Mouse (Mus musculus): Measurements from ENCODE around the gene Chd2. TPM values are rescaled to one million over a fixed set of nuclear protein-coding genes. Genes with fewer than 3 reads are reported as not detected.

Gene Chd2
- polyA plus RNA-seq, 1 experiment from 2014 or later: 44.7 TPM

DNA sequence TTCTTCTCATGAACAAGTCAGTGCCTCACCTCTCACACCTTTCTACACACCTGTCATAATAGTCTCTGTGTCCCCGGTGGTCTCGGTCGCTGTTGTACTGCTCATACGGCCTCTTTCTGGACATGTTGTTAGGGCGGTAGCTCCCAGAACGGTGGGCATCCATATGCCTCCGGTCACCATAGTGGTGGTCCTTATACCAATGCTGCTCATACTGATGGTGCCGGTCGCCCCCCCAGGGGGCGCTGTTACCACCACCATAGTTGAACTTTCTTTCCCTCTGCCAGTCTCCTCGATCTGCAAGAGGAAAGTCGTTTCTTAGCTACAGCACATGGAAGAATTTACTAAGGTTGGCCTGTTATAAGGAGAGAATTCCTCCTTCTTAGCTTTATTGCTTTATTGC is 105.9 kb downstream of the Chd2 start:
- no peak for ATAC-seq (ENCODE audit: insufficient read depth, low FRiP score, low TSS enrichment)
- peaks cover 29% of the 10 kb centered on the region for H3K36me3 ChIP-seq (ENCODE audit: control insufficient read depth, insufficient read depth, low read length)
- WGBS: 74% methylated on average over 12 of the region's 12 CpGs

DNA sequence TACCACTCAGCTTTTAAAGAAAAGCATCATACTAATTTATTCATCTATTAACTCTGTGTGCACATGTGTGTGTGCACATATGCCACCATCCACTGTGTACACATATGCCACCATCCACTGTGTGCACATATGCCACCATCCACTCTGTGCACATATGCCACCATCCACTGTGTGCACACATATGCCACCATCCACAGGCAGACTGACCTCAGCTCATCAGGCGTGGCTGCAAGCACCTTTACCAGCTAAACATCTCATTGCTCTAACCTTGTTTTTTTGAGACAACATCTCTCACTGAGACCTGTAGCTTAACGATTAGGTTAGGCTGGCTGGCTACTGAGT is 107.3 kb downstream of the Chd2 start:
- Histone ChIP-seq H3K9ac (ENCODE audit: low read length) (no peak overlapping the region), H3K9me3 (ENCODE audit: control insufficient read depth, low read length) (no peaks in the 10 kb centered on the region), H3K4me1 (ENCODE audit: control insufficient read depth, insufficient read depth, low read length) (no peaks in the 10 kb centered on the region), H3K36me3 (ENCODE audit: control insufficient read depth, insufficient read depth, low read length) (peaks cover 22% of the 10 kb centered on the region), H3K27ac (ENCODE audit: low read depth, low read length) (no peak overlapping the region), H3K27me3 (ENCODE audit: control insufficient read depth, insufficient read depth, low read length) (no peaks in the 10 kb centered on the region), H3K4me2 (ENCODE audit: low read depth) (no peak overlapping the region), H3K4me3 (ENCODE audit: low read depth, low read length) (no peak overlapping the region)
- no peak for DNase-seq (ENCODE audit: low spot score)
- 83% methylated on average over 2 of the region's 2 CpGs for WGBS
- no peak for ATAC-seq (ENCODE audit: insufficient read depth, low FRiP score, low TSS enrichment)

More for the DNA sequence above, 105.9 kb downstream of the Chd2 start:
- H3K4me2 ChIP-seq (ENCODE audit: low read depth): no peak overlapping the region
- DNase-seq (ENCODE audit: low spot score): peak; percentile 47
- H3K9ac ChIP-seq (ENCODE audit: low read length): no peak overlapping the region
- H3K27ac ChIP-seq (ENCODE audit: low read depth, low read length): no peak overlapping the region
- no peak overlapping the region for H3K4me3 ChIP-seq (ENCODE audit: low read depth, low read length)
- no peaks in the 10 kb centered on the region for H3K27me3 ChIP-seq (ENCODE audit: control insufficient read depth, insufficient read depth, low read length)
- no peaks in the 10 kb centered on the region for H3K9me3 ChIP-seq (ENCODE audit: control insufficient read depth, low read length)
- no peaks in the 10 kb centered on the region for H3K4me1 ChIP-seq (ENCODE audit: control insufficient read depth, insufficient read depth, low read length)

DNA sequence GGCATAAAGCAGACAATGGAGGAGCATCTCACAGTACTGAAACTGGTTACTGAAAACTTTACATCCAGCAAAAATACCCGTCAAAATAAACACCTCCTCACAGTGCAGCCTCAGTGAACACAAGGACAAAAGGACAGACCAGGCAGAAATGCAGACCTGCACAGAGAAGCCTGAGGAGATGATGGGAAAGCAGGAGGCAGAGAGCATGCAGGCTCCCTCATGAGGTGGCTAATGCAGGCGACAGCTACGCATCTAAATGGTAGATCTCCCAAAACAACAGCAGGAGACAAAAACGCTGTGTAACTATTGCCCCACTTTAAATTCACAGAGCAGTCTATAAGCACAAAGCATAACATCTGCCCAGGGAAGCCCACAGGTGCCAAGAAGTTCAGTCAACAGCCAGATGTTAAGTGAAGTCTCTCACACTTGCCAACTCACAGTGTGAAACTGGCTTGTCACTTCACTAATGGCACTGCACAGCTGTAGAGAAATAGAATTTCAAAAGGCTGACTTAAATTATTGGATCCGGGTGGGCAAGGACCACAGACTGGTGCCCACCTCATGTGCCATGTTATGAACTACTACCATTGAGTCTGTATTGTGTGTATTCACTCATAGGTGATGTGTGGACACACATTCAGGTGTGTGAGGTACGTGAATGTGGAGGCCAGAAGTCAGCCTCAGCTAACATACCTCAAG is 107.8 kb downstream of the Chd2 start:
- ATAC-seq (ENCODE audit: insufficient read depth, low FRiP score, low TSS enrichment) (no peak), DNase-seq (ENCODE audit: low spot score) (no peak)
- 76% methylated on average over 6 of the region's 6 CpGs for WGBS
- H3K4me1 ChIP-seq (ENCODE audit: control insufficient read depth, insufficient read depth, low read length): no peaks in the 10 kb centered on the region
- H3K27me3 ChIP-seq (ENCODE audit: control insufficient read depth, insufficient read depth, low read length): no peaks in the 10 kb centered on the region
- H3K9ac ChIP-seq (ENCODE audit: low read length): no peak overlapping the region
- no peak overlapping the region for H3K4me3 ChIP-seq (ENCODE audit: low read depth, low read length)
- no peak overlapping the region for H3K27ac ChIP-seq (ENCODE audit: low read depth, low read length)
- H3K9me3 ChIP-seq (ENCODE audit: control insufficient read depth, low read length): no peaks in the 10 kb centered on the region
- H3K4me2 ChIP-seq (ENCODE audit: low read depth): no peak overlapping the region
- peaks cover 22% of the 10 kb centered on the region for H3K36me3 ChIP-seq (ENCODE audit: control insufficient read depth, insufficient read depth, low read length)

DNA sequence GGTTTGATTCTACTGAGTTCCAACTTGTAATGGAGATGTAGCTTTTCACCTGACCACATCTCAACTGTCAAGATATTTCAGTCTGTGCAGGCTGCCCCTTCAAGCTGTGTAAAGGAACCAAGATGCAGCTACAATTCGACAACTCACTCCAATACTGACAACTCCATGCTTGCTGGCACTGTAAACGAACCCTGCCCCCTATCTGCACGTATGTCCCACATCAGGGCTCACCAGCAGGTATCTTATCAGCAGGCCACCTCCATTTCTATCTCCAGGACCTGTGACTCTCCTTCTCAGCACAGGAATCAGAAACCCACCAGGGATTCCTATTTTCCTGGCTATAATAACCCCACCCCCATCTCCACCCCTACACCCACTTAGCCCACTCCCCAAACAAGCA is 113.1 kb downstream of the Chd2 start:
- no peak overlapping the region for H3K4me3 ChIP-seq (ENCODE audit: low read depth, low read length)
- H3K36me3 ChIP-seq (ENCODE audit: control insufficient read depth, insufficient read depth, low read length): peaks cover 19% of the 10 kb centered on the region
- no peak overlapping the region for H3K27ac ChIP-seq (ENCODE audit: low read depth, low read length)
- WGBS: 87% methylated on average over 3 of the region's 3 CpGs
- no peaks in the 10 kb centered on the region for H3K27me3 ChIP-seq (ENCODE audit: control insufficient read depth, insufficient read depth, low read length)
- no peak for ATAC-seq (ENCODE audit: insufficient read depth, low FRiP score, low TSS enrichment)
- peaks cover 11% of the 10 kb centered on the region; the same call in 1 of the 2 replicates for H3K4me1 ChIP-seq (ENCODE audit: control insufficient read depth, insufficient read depth, low read length)
- no peaks in the 10 kb centered on the region for H3K9me3 ChIP-seq (ENCODE audit: control insufficient read depth, low read length)
- H3K4me2 ChIP-seq (ENCODE audit: low read depth): no peak overlapping the region
- H3K9ac ChIP-seq (ENCODE audit: low read length): no peak overlapping the region
- DNase-seq (ENCODE audit: low spot score): no peak

DNA sequence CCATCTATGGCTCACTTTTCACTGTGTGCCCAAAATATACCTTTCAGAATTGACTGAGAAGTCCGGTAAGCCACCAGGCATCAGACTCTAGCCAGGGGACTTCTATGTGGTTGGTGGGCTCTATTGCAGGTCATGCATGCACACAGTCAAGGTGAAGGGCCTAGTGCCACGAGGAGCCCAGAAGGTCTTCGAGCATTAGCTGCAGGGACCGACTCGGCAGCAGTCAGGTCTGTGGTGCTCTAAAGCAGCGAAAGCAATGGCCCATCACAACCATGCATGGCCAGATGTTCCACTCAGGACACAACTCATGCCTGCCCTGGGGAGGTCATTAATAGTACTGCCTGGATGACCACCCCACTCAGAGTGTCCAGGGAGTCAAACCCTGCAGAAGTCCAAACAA is 113.8 kb downstream of the Chd2 start:
- 91% methylated on average over 6 of the region's 6 CpGs for WGBS

DNA sequence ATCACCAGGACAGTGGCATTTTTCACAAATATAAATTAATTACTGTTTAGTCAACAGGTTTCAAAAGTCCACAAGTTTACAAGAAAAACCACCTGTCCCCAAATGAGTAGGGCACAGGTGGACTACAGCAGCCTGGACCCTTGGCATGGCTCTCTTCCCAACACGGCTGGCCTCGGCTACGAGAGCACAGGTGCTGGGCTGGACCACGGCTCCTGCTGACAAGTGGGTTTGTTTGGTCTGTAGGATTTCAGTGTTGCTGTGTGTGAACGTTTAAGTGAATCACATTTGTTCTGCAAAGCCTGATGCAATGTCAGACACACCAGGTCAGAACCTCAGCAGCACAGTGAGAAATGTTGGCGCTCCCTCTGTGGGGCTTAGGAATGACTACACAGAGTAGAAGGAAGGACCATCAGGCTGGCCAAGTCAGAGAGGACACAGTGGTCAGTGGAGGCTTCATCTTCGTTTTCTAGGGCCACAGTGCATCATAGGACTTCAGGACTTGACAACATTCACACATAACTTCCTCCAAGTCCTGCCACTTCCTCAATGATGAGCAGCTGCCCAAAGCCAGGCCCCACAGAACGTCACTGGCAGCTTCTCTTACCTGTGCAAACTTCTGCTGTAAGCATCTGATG is 114.8 kb downstream of the Chd2 start:
- Histone ChIP-seq H3K9ac (ENCODE audit: low read length) (no peak overlapping the region), H3K9me3 (ENCODE audit: control insufficient read depth, low read length) (no peaks in the 10 kb centered on the region), H3K36me3 (ENCODE audit: control insufficient read depth, insufficient read depth, low read length) (peaks cover 19% of the 10 kb centered on the region), H3K4me1 (ENCODE audit: control insufficient read depth, insufficient read depth, low read length) (peaks cover 11% of the 10 kb centered on the region; the same call in 1 of the 2 replicates), H3K4me2 (ENCODE audit: low read depth) (no peak overlapping the region), H3K4me3 (ENCODE audit: low read depth, low read length) (no peak overlapping the region), H3K27ac (ENCODE audit: low read depth, low read length) (no peak overlapping the region), H3K27me3 (ENCODE audit: control insufficient read depth, insufficient read depth, low read length) (no peaks in the 10 kb centered on the region)
- 88% methylated on average over 8 of the region's 8 CpGs for WGBS
- ATAC-seq (ENCODE audit: insufficient read depth, low FRiP score, low TSS enrichment) (no peak), DNase-seq (ENCODE audit: low spot score) (no peak)

More for the DNA sequence above, 113.8 kb downstream of the Chd2 start:
- no peak overlapping the region for H3K4me3 ChIP-seq (ENCODE audit: low read depth, low read length)
- no peak overlapping the region for H3K27ac ChIP-seq (ENCODE audit: low read depth, low read length)
- DNase-seq (ENCODE audit: low spot score) (no peak), ATAC-seq (ENCODE audit: insufficient read depth, low FRiP score, low TSS enrichment) (no peak)
- H3K9me3 ChIP-seq (ENCODE audit: control insufficient read depth, low read length): no peaks in the 10 kb centered on the region
- H3K36me3 ChIP-seq (ENCODE audit: control insufficient read depth, insufficient read depth, low read length): peaks cover 19% of the 10 kb centered on the region
- H3K9ac ChIP-seq (ENCODE audit: low read length): no peak overlapping the region
- H3K27me3 ChIP-seq (ENCODE audit: control insufficient read depth, insufficient read depth, low read length): no peaks in the 10 kb centered on the region
- H3K4me1 ChIP-seq (ENCODE audit: control insufficient read depth, insufficient read depth, low read length): peaks cover 11% of the 10 kb centered on the region; the same call in 1 of the 2 replicates
- H3K4me2 ChIP-seq (ENCODE audit: low read depth): no peak overlapping the region

DNA sequence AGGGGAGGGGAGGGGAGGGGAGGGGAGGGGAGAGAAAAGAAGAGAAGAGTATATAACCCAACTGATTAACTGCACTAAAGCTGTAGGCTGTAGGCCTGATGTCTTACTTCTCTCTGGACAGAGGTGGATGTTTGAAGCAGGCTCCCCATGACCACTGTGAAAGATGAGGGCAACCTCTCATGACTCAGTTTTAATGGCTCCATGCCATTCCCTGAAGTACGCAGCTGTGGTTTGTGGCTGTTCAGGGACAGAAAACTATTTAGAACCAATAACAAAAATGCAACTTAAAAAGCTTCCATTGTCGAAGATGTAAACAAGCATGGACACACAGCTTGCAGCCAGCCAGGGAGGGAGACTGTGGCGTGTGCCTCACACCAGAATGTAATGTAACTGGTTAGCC is 115.4 kb downstream of the Chd2 start:
- Histone ChIP-seq H3K4me2 (ENCODE audit: low read depth) (no peak overlapping the region), H3K4me3 (ENCODE audit: low read depth, low read length) (no peak overlapping the region), H3K9me3 (ENCODE audit: control insufficient read depth, low read length) (no peaks in the 10 kb centered on the region), H3K27me3 (ENCODE audit: control insufficient read depth, insufficient read depth, low read length) (no peaks in the 10 kb centered on the region), H3K4me1 (ENCODE audit: control insufficient read depth, insufficient read depth, low read length) (peaks cover 11% of the 10 kb centered on the region; the same call in 1 of the 2 replicates), H3K9ac (ENCODE audit: low read length) (no peak overlapping the region), H3K27ac (ENCODE audit: low read depth, low read length) (no peak overlapping the region), H3K36me3 (ENCODE audit: control insufficient read depth, insufficient read depth, low read length) (peaks cover 19% of the 10 kb centered on the region)
- DNase-seq (ENCODE audit: low spot score) (no peak), ATAC-seq (ENCODE audit: insufficient read depth, low FRiP score, low TSS enrichment) (no peak)
- whole genome bisulfite sequencing: 84% methylated on average over 3 of the region's 3 CpGs

DNA sequence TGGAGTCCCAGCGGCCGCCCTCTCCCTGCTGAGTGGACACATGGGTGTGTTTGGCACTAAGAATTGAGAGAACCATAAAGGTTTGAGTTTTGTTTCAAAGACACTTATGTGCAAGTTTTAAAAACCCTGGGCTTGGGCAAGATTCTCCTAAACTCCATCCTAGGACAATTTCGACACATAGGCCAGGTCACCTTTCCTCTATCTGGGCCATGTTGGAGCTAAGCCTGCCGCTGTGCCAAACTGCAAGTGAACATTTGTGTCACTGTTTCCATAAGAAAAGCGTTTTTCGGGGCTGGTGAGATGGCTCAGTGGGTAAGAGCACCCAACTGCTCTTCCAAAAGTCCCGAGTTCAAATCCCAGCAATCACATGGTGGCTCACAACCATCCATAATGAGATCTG is 116.2 kb downstream of the Chd2 start:
- H3K4me3 ChIP-seq (ENCODE audit: low read depth, low read length): no peak overlapping the region
- 92% methylated on average over 7 of the region's 7 CpGs for WGBS
- no peak overlapping the region for H3K9ac ChIP-seq (ENCODE audit: low read length)
- H3K4me1 ChIP-seq (ENCODE audit: control insufficient read depth, insufficient read depth, low read length): peaks cover 11% of the 10 kb centered on the region; the same call in 1 of the 2 replicates
- no peak overlapping the region for H3K27ac ChIP-seq (ENCODE audit: low read depth, low read length)
- H3K4me2 ChIP-seq (ENCODE audit: low read depth): no peak overlapping the region
- no peaks in the 10 kb centered on the region for H3K27me3 ChIP-seq (ENCODE audit: control insufficient read depth, insufficient read depth, low read length)
- no peak for ATAC-seq (ENCODE audit: insufficient read depth, low FRiP score, low TSS enrichment)
- H3K9me3 ChIP-seq (ENCODE audit: control insufficient read depth, low read length): no peaks in the 10 kb centered on the region
- H3K36me3 ChIP-seq (ENCODE audit: control insufficient read depth, insufficient read depth, low read length): peaks cover 19% of the 10 kb centered on the region
- DNase-seq (ENCODE audit: low spot score): no peak

DNA sequence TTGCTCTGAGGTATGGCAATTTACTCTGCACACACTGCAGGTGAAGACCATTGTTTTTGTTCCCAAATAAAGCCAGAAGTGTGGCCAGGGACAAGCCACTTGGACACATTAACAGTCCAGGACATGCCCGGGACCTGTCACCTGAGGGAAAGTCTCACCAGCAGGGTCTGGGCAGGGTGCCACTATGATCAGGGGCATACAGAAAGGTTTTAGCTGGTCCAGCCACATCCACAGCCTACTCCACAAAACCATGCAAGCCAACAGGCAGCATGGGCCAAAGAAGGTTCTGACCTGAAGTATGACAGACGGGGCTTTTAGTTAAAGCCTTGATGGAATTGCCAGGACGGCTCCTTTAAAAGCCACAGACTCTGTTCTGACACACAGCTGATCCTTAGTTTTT is 116.9 kb downstream of the Chd2 start:
- no peak overlapping the region for H3K4me3 ChIP-seq (ENCODE audit: low read depth, low read length)
- DNase-seq (ENCODE audit: low spot score): no peak
- peaks cover 11% of the 10 kb centered on the region; the same call in 1 of the 2 replicates for H3K4me1 ChIP-seq (ENCODE audit: control insufficient read depth, insufficient read depth, low read length)
- no peak for ATAC-seq (ENCODE audit: insufficient read depth, low FRiP score, low TSS enrichment)
- 61% methylated on average over 3 of the region's 3 CpGs for WGBS
- H3K27me3 ChIP-seq (ENCODE audit: control insufficient read depth, insufficient read depth, low read length): no peaks in the 10 kb centered on the region
- no peak overlapping the region for H3K9ac ChIP-seq (ENCODE audit: low read length)
- H3K9me3 ChIP-seq (ENCODE audit: control insufficient read depth, low read length): no peaks in the 10 kb centered on the region
- H3K27ac ChIP-seq (ENCODE audit: low read depth, low read length): no peak overlapping the region
- no peak overlapping the region for H3K4me2 ChIP-seq (ENCODE audit: low read depth)
- peaks cover 16% of the 10 kb centered on the region for H3K36me3 ChIP-seq (ENCODE audit: control insufficient read depth, insufficient read depth, low read length)

Measured in neural tube, embryonic 11.5 days (tissue).